Mouse (Mus musculus) MEL (cell line): Measurements from ENCODE around the gene Elf5. TPM values are rescaled to one million over a fixed set of nuclear protein-coding genes. Genes with fewer than 3 reads are reported as not detected.

ENCODE experiments used
- DNase-seq: peaks from one replicate; pipeline ENCODE4 v3.0.0; 2011; ENCODE audit warnings: low read depth, low spot score
- H3K27ac ChIP-seq: 2 replicates; pipeline ENCODE4 v1.5.1; 2012; ENCODE audit warnings: low read depth, mild to moderate bottlenecking, control low read depth, low read length, moderate library complexity; ENCODE audit not compliant: control insufficient read depth
- H3K27me3 ChIP-seq, 2 experiments: fragments of 150-350 bp in 1 of 2; sonication (generic) in 1 of 2; 2 replicates each; pipeline ENCODE4 v1.6.1; 2012; ENCODE audit warnings: low read length in 2 of 2, mild to moderate bottlenecking in 2 of 2, improper control_type of control experiment in 1 of 2, moderate library complexity in 1 of 2; ENCODE audit not compliant: insufficient read depth in 2 of 2, control insufficient read depth in 1 of 2
- H3K36me3 ChIP-seq, 2 experiments: 2 replicates each; pipeline ENCODE4 v1.6.1; 2012 to 2014; ENCODE audit warnings: low read length in 2 of 2, improper control_type of control experiment in 1 of 2, inconsistent platforms in 1 of 2, mild to moderate bottlenecking in 1 of 2; ENCODE audit not compliant: insufficient read depth in 2 of 2, control insufficient read depth in 1 of 2
- H3K4me1 ChIP-seq, 2 experiments: fragments of 150-350 bp in 1 of 2; sonication (generic) in 1 of 2; 2 replicates each; pipeline ENCODE4 v1.6.1; 2012; ENCODE audit warnings: low read length in 2 of 2, improper control_type of control experiment in 1 of 2, mild to moderate bottlenecking in 1 of 2; ENCODE audit not compliant: insufficient read depth in 2 of 2, control insufficient read depth in 1 of 2
- H3K4me3 ChIP-seq, 2 experiments: fragments of 150-350 bp in 1 of 2; sonication (generic) in 1 of 2; 2 replicates each; pipeline ENCODE4 v1.5.1; 2012; ENCODE audit warnings: low read depth in 2 of 2, low read length in 2 of 2, mild to moderate bottlenecking in 2 of 2, moderate library complexity in 2 of 2, control low read depth in 1 of 2, improper control_type of control experiment in 1 of 2; ENCODE audit not compliant: control insufficient read depth in 1 of 2, insufficient read depth in 1 of 2
- H3K79me2 ChIP-seq: 2 replicates; pipeline ENCODE4 v1.6.1; 2012; ENCODE audit warnings: mild to moderate bottlenecking, low read length, moderate library complexity; ENCODE audit not compliant: control insufficient read depth, poor library complexity, insufficient read depth
- H3K9ac ChIP-seq: 2 replicates; pipeline ENCODE4 v1.6.1; 2012; ENCODE audit warnings: low read depth, mild to moderate bottlenecking, control low read depth, low read length, moderate library complexity; ENCODE audit not compliant: control insufficient read depth, poor library complexity, severe bottlenecking
- H3K9me3 ChIP-seq: fragments of 150-350 bp; sonication (generic); replicated peaks from 2 replicates; pipeline ENCODE4 v1.6.1; 2012; ENCODE audit warnings: mild to moderate bottlenecking, low read length, improper control_type of control experiment, moderate library complexity; ENCODE audit not compliant: insufficient read depth
- BHLHE40 ChIP-seq: IDR thresholded peaks from 2 replicates; pipeline ENCODE4 v1.6.1; 2012; ENCODE audit warnings: low read depth, mild to moderate bottlenecking, inconsistent platforms, low read length, improper control_type of control experiment, borderline replicate concordance
- CTCF ChIP-seq, 3 experiments: IDR thresholded peaks in 2 of 3; conservative IDR thresholded peaks in 1 of 3; 2 replicates each; pipeline ENCODE4 v1.5.1; 2011 to 2012; ENCODE audit warnings: low read length in 3 of 3, low read depth in 2 of 3, mild to moderate bottlenecking in 2 of 3, improper control_type of control experiment in 1 of 3, inconsistent platforms in 1 of 3, mixed read lengths in 1 of 3, moderate library complexity in 1 of 3; ENCODE audit not compliant: control insufficient read depth in 1 of 3, insufficient read depth in 1 of 3, poor library complexity in 1 of 3, severe bottlenecking in 1 of 3
- ELF1 ChIP-seq: IDR thresholded peaks from 2 replicates; pipeline ENCODE4 v1.6.1; 2014; ENCODE audit warnings: low read depth, mild to moderate bottlenecking, inconsistent platforms, low read length, improper control_type of control experiment, moderate library complexity
- EP300 ChIP-seq, 2 experiments: IDR thresholded peaks; 2 replicates each; pipeline ENCODE4 v1.6.1; 2011; ENCODE audit warnings: improper control_type of control experiment in 2 of 2, low read length in 2 of 2, low read depth in 1 of 2, mild to moderate bottlenecking in 1 of 2
- ETS1 ChIP-seq: IDR thresholded peaks from 2 replicates; pipeline ENCODE4 v1.6.1; 2012; ENCODE audit warnings: low read depth, mild to moderate bottlenecking, inconsistent platforms, low read length, improper control_type of control experiment, moderate library complexity
- GABPA ChIP-seq: IDR thresholded peaks from 2 replicates; pipeline ENCODE4 v1.6.1; 2012; ENCODE audit warnings: low read depth, mild to moderate bottlenecking, inconsistent platforms, low read length, improper control_type of control experiment, moderate library complexity
- JUND ChIP-seq: IDR thresholded peaks from 2 replicates; pipeline ENCODE4 v1.6.1; 2011; ENCODE audit warnings: low read depth, mild to moderate bottlenecking, improper control_type of control experiment, low read length
- MAX ChIP-seq: IDR thresholded peaks from 2 replicates; pipeline ENCODE4 v1.6.1; 2011; ENCODE audit warnings: low read length, improper control_type of control experiment
- MAZ ChIP-seq: IDR thresholded peaks from 2 replicates; pipeline ENCODE4 v1.6.1; 2012; ENCODE audit warnings: low read depth, mild to moderate bottlenecking, inconsistent platforms, low read length, improper control_type of control experiment
- MYB ChIP-seq: IDR thresholded peaks from 2 replicates; pipeline ENCODE4 v1.6.1; 2011; ENCODE audit warnings: mild to moderate bottlenecking, low read depth, low read length, improper control_type of control experiment
- NELFE ChIP-seq: IDR thresholded peaks from 2 replicates; pipeline ENCODE4 v1.6.1; 2011; ENCODE audit warnings: low read depth, low read length, improper control_type of control experiment
- NRF1 ChIP-seq: IDR thresholded peaks from 2 replicates; pipeline ENCODE4 v1.6.1; 2014; ENCODE audit warnings: low read depth, mild to moderate bottlenecking, inconsistent platforms, low read length, improper control_type of control experiment, moderate library complexity; ENCODE audit not compliant: poor library complexity, insufficient read depth, severe bottlenecking
- SIN3A ChIP-seq: IDR thresholded peaks from 2 replicates; pipeline ENCODE4 v1.6.1; 2012; ENCODE audit warnings: low read length, improper control_type of control experiment, inconsistent platforms
- SMC3 ChIP-seq: IDR thresholded peaks from 2 replicates; pipeline ENCODE4 v1.6.1; 2011; ENCODE audit warnings: low read depth, low read length, improper control_type of control experiment
- TBP ChIP-seq: IDR thresholded peaks from 2 replicates; pipeline ENCODE4 v1.8.0; 2011; ENCODE audit warnings: low read depth, low read length, improper control_type of control experiment
- USF2 ChIP-seq, 2 experiments: IDR thresholded peaks; 2 replicates each; pipeline ENCODE4 v1.6.1; 2011 to 2012; ENCODE audit warnings: improper control_type of control experiment in 2 of 2, low read length in 2 of 2, borderline replicate concordance in 1 of 2, inconsistent platforms in 1 of 2, low read depth in 1 of 2, mild to moderate bottlenecking in 1 of 2; ENCODE audit not compliant: insufficient read depth in 1 of 2
- ZKSCAN1 ChIP-seq: IDR thresholded peaks from 2 replicates; pipeline ENCODE4 v1.6.1; 2012; ENCODE audit warnings: low read depth, mild to moderate bottlenecking, inconsistent platforms, low read length, improper control_type of control experiment, moderate library complexity
- ZMIZ1 ChIP-seq: IDR thresholded peaks from 2 replicates; pipeline ENCODE4 v1.6.1; 2012; ENCODE audit warnings: low read depth, mild to moderate bottlenecking, inconsistent platforms, low read length, improper control_type of control experiment, moderate library complexity
- polyA plus RNA-seq, 2 experiments: library from polyadenylated mRNA; stranded (reverse) in 1 of 2; unstranded in 1 of 2; fragments of >175 nt in 1 of 2; fragments of >200 nt in 1 of 2; gene quantifications; 2 replicates each; pipeline versions ENCODE4 v1.2.1 to v1.2.4; 2012; ENCODE audit warnings: low replicate concordance in 2 of 2, low read depth in 1 of 2; ENCODE audit not compliant: insufficient read length in 2 of 2, insufficient read depth in 1 of 2, missing spikeins in 1 of 2
- total RNA-seq: library from RNA; depleted of rRNA; stranded (reverse); fragments of 300-350 nt; gene quantifications from 2 replicates; pipeline ENCODE4 v1.2.3, GENCODE M21; 2012

Gene Elf5
- total and polyA plus RNA-seq, 3 experiments: 0.07 TPM; not detected in 2

DNA sequence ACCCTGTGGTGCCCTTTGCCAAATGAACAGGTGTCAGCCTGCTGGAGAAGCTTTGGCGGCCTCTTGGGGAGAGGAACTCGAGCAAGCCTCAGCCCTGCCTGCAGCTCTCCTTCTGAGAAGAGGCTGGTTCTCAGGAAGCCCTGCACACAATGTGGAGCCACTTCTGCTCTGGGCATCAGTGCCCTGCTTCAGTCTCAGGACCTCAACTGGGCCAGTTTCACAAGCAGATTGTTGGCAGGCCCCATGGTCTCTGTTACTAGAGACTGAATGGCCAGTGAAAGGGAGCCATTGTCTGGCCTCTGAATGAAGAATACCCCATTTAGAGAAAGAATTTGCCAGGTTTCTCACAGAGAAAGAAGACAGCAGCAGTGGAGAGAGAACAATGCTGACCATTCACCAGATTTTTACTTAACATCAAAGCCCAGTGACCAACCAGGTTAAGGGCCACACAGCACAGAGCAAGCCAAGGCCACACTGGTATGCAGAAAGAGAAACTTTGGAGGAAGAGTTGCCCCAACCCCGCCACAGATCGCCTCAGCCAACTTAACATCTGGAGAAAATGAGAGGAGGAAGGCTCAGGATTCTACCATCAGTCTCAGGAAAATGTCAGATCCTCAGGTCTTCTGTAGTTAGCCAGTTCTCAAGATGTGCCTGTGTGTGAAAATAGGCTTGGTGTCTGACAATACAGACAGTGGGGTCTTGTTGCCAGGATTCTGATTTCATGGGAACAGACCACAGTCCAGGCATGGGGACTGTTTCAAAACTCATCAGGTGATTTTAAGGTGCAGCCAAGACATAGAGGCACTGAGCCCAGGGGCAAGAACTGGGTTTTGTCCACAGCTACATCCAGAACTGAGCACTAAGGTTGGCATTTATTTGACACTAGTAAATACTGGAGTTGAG, 21.2 kb upstream of the Elf5 start:
- Histone ChIP-seq H3K79me2 (no peaks in the 10 kb centered on the region), H3K36me3 (no peaks in the 10 kb centered on the region), H3K27me3 (peaks cover 0 to 13% of the 10 kb centered on the region in 2 experiments; a peak in 2 of 4 replicates), H3K9me3 (no peaks in the 10 kb centered on the region), H3K4me1 (no peaks in the 10 kb centered on the region), H3K4me3 (no peak overlapping the region), H3K9ac (no peak overlapping the region), H3K27ac (no peak overlapping the region)
- DNase-seq: no peak
- no peak for TF ChIP-seq JUND

DNA sequence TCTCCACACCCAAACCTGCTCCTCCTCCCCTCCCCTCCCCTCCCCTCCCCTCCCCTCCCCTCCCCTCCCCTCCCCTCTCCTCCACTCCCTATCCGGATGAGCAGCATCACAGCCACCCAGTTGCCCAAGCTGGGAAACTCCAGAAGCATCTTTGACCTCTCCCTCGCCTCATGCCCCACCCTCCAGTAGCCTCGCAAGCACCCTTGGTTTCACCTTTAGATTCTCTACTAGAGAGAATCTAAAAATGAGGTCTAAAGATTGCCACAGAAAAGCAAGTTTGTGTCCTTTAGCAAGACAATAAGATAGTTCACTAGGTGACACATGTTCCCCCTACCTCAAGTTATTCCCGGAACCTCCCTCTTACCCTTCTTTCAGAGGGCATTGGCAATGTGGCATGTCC, 19.9 kb upstream of the Elf5 start:
- no peak overlapping the region for H3K27ac ChIP-seq
- H3K4me1 ChIP-seq: no peaks in the 10 kb centered on the region
- H3K4me3 ChIP-seq: no peak overlapping the region
- H3K36me3 ChIP-seq: no peaks in the 10 kb centered on the region
- no peak for TF ChIP-seq BHLHE40
- TF ChIP-seq ZKSCAN1: no peak
- TF ChIP-seq MAZ: no peak
- TF ChIP-seq TBP: no peak
- no peak for TF ChIP-seq ETS1
- TF ChIP-seq MAX: no peak
- TF ChIP-seq ZMIZ1: no peak
- no peak for TF ChIP-seq NRF1
- no peak for TF ChIP-seq USF2 (IDR thresholded peaks at IDR 0.05; ENCODE audit: borderline replicate concordance in 1 of 2, insufficient read depth in 1 of 2, low read depth in 1 of 2, low read length in 2 of 2)
- no peak for TF ChIP-seq SMC3
- TF ChIP-seq MYB: no peak
- TF ChIP-seq ELF1: no peak
- no peak for TF ChIP-seq GABPA
- TF ChIP-seq NELFE: no peak
- TF ChIP-seq EP300 (IDR thresholded peaks at IDR 0.05; ENCODE audit: low read depth in 1 of 2, low read length in 2 of 2): no peak
- no peak for TF ChIP-seq SIN3A
- no peak for TF ChIP-seq CTCF (IDR thresholded peaks at IDR 0.05 in 2 of 3, conservative IDR thresholded peaks at IDR 0.05 in 1 of 3; ENCODE audit: control insufficient read depth in 1 of 3, insufficient read depth in 1 of 3, low read depth in 2 of 3, low read length in 3 of 3, poor library complexity in 1 of 3, severe bottlenecking in 1 of 3)
- H3K9ac ChIP-seq: no peak overlapping the region
- H3K27me3 ChIP-seq: peaks cover 0 to 13% of the 10 kb centered on the region in 2 experiments; a peak in 2 of 4 replicates
- no peaks in the 10 kb centered on the region for H3K9me3 ChIP-seq
- H3K79me2 ChIP-seq: no peaks in the 10 kb centered on the region
- no peak for DNase-seq
